Comparison of ENCODE assay signal across 8 mouse cellular contexts in the genomic region with DNA sequence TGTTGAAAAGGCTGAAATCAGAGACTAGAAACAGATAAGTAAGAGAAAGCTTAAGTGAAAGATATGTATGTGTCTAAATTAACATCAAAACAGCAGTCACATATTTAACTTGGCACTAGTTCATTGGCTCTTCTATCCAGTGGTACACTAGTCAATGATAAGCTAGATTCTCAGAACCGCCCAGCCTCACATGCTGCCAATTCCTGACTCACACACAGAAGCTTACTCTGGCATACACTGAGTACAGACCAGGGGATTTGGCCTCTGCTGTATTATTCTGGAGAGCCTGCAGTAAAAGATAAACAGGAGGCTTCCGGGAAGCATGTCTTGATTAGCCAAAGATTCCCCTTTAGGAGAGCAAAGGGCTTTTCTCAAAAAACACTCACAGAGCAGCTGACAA.
DNase-seq lines count a peak whose midpoint lies in the region; ATAC-seq and TF ChIP-seq lines count a peak whose summit lies in the region.

No protein-coding gene starts in this region.

- no peaks in the 10 kb centered on the region for H3K27me3 ChIP-seq in liver, adult 2 months (ENCODE audit: control insufficient read depth, insufficient read depth, low read length)
- no peaks in the 10 kb centered on the region for H3K27me3 ChIP-seq in liver, embryonic 12.5 days (replicated peaks)
- no peaks in the 10 kb centered on the region for H3K27me3 ChIP-seq in heart, embryonic 15.5 days

- H3K4me2 ChIP-seq in liver, embryonic 12.5 days: no peak overlapping the region
- no peak overlapping the region for H3K4me2 ChIP-seq in heart, embryonic 15.5 days

- peak overlapping the region; percentile 67 for H3K27ac ChIP-seq in liver, adult 2 months (replicated peaks; ENCODE audit: insufficient read depth, low read depth, low read length)
- no peak overlapping the region for H3K27ac ChIP-seq in liver, embryonic 12.5 days
- peak overlapping the region; percentile 66 for H3K27ac ChIP-seq in heart, embryonic 15.5 days

- DNase-seq in cerebellum, postnatal 10 days: peak; percentile 61 to 74
- no peak for DNase-seq in cerebellum, adult 11 months
- peak; percentile 99 for DNase-seq in liver, adult 2 months (ENCODE audit: extremely low read depth, low read depth, low spot score)
- peak; percentile 39 for DNase-seq in lung, postnatal 14 days
- DNase-seq in layer of hippocampus, adult 9-10 months (ENCODE audit: low spot score): no peak

- no peaks in the 10 kb centered on the region for H3K79me2 ChIP-seq in liver, adult 2 months (ENCODE audit: control insufficient read depth, insufficient read depth, low read length)

- TF ChIP-seq POLR2A in liver, adult 2 months (IDR thresholded peaks at IDR 0.05; ENCODE audit: extremely low read depth, insufficient read depth, low read length): no peak

- no peak for TF ChIP-seq CTCF in liver, adult 2 months (IDR thresholded peaks at IDR 0.05; ENCODE audit: low read depth, low read length)

- ATAC-seq in liver, embryonic 12.5 days: no peak
- ATAC-seq in heart, embryonic 15.5 days (replicated peaks; ENCODE audit: insufficient number of reproducible peaks, insufficient read depth, low FRiP score, low read depth): peak; percentile 97
- ATAC-seq in cerebellum, adult (ENCODE audit: insufficient number of reproducible peaks, low FRiP score, low TSS enrichment): no peak

- H3K9me3 ChIP-seq in liver, embryonic 12.5 days (replicated peaks): no peaks in the 10 kb centered on the region
- H3K9me3 ChIP-seq in heart, embryonic 15.5 days (replicated peaks): no peaks in the 10 kb centered on the region

- 7% methylated on average over 2 of the region's 2 CpGs for WGBS in liver, adult 2 months
- WGBS in liver, embryonic 12.5 days (ENCODE audit: insufficient replicate concordance): 42% methylated on average over 2 of the region's 2 CpGs
- 11% methylated on average over 2 of the region's 2 CpGs for WGBS in heart, embryonic 15.5 days

- H3K9ac ChIP-seq in liver, adult 2 months (ENCODE audit: low read depth, low read length): no peak overlapping the region
- no peak overlapping the region for H3K9ac ChIP-seq in liver, embryonic 12.5 days
- H3K9ac ChIP-seq in heart, embryonic 15.5 days: no peak overlapping the region

- no peak overlapping the region for H3K4me3 ChIP-seq in liver, adult 2 months (ENCODE audit: insufficient read depth, low read depth, low read length)
- no peak overlapping the region for H3K4me3 ChIP-seq in liver, embryonic 12.5 days
- H3K4me3 ChIP-seq in heart, embryonic 15.5 days: no peak overlapping the region

- peaks cover 17% of the 10 kb centered on the region for H3K4me1 ChIP-seq in liver, adult 2 months (ENCODE audit: control insufficient read depth, insufficient read depth, low read length)
- H3K4me1 ChIP-seq in liver, embryonic 12.5 days: no peaks in the 10 kb centered on the region
- peaks cover 12% of the 10 kb centered on the region for H3K4me1 ChIP-seq in heart, embryonic 15.5 days (replicated peaks)

- H3K36me3 ChIP-seq in liver, adult 2 months (ENCODE audit: control insufficient read depth, insufficient read depth, low read length): no peaks in the 10 kb centered on the region
- H3K36me3 ChIP-seq in liver, embryonic 12.5 days: no peaks in the 10 kb centered on the region
- H3K36me3 ChIP-seq in heart, embryonic 15.5 days: no peaks in the 10 kb centered on the region

Comparison
In these comparisons a context has a peak if more than half of its experiments do, and no peak if none do; other contexts are left out.
1. DNase-seq: peak in cerebellum, postnatal 10 days (2 of 2), liver, adult 2 months (single experiment) and lung, postnatal 14 days (single experiment); none in cerebellum, adult 11 months (single experiment) and layer of hippocampus, adult 9-10 months (single experiment).